Mouse (Mus musculus) thymus, postnatal 25 days (tissue): ENCODE measurements around the gene Man2b1.
"Not testable (repeated sequence)": the region's sequence is repeated elsewhere in the genome, so short reads cannot be mapped to it uniquely, and the experiment has no call there.

Source experiments
- DNase-seq: peaks from one replicate; pipeline ENCODE4 v3.0.0; 2022

The Man2b1 gene

GRCm38 (mm10) chr8:85132335-85132734, 49.3 kb downstream of the Man2b1 start:
- DNase-seq: no peak

- DNase-seq: not testable (repeated sequence)
These were observed 52.6 kb downstream of the Man2b1 start for GRCm38 (mm10) chr8:85135690-85136089.

- DNase-seq: no peak
These were observed 59.4 kb downstream of the Man2b1 start for GRCm38 (mm10) chr8:85142516-85142915.
